Mouse (Mus musculus) testis, adult 2 months (tissue): Measurements from ENCODE around the gene Apopt1.

Experiments
- CTCF ChIP-seq: fragments of 200-500 bp; IDR thresholded peaks from 2 replicates; pipeline ENCODE4 v1.5.1; 2012; ENCODE audit warnings: low read depth, mild to moderate bottlenecking, inconsistent platforms, low read length, moderate library complexity; ENCODE audit not compliant: control insufficient read depth, insufficient read depth, insufficient replicate concordance
- POLR2A ChIP-seq: fragments of 200-500 bp; IDR thresholded peaks from 2 replicates; pipeline ENCODE4 v1.6.1; 2012; ENCODE audit warnings: low read depth, mild to moderate bottlenecking, inconsistent platforms, low read length, moderate library complexity; ENCODE audit not compliant: control insufficient read depth

- TF ChIP-seq CTCF = no peak
- no peak for TF ChIP-seq POLR2A
Measured at GRCm38 (mm10) chr12:111797251-111797650, 84.2 kb downstream of the Apopt1 start.
